Mouse (Mus musculus) gastrocnemius, adult 18-20 months (tissue): ENCODE measurements around the gene Cavin4. TPM values are rescaled to one million over a fixed set of nuclear protein-coding genes. Genes with fewer than 3 reads are reported as not detected.

Experiments
- total RNA-seq, 2 experiments: library from RNA; stranded (reverse); gene quantifications; 2 replicates each; pipeline ENCODE4 v1.2.3; 2021

Gene Cavin4
- total RNA-seq, 2 experiments from 2014 or later: 118 to 136 TPM

Other genes starting within 250 kb of the Cavin4 start
- 10 to 100 TPM; 11.1 to 11.6 TPM for gene Tex10, start 190.1 kb upstream of the Cavin4 start, total RNA-seq
- 10 to 100 TPM; 17.4 to 17.9 TPM for gene Msantd3, start 123.6 kb upstream of the Cavin4 start, total RNA-seq
- under 1 TPM; 0.52 to 0.66 TPM for gene Tmeff1, start 78.3 kb upstream of the Cavin4 start, total RNA-seq